Mouse (Mus musculus) forebrain, postnatal 0 days (tissue): ENCODE measurements around the gene Gng7. TPM values are rescaled to one million over a fixed set of nuclear protein-coding genes. Genes with fewer than 3 reads are reported as not detected.

Source experiments
- ATAC-seq: fragments of 200-750 bp; cut with Nextera tagmentation; 2 replicates; pipeline ENCODE4 v1.8.0; 2017; ENCODE audit warnings: mild to moderate bottlenecking, moderate library complexity
- DNase-seq: peaks from one replicate; pipeline ENCODE4 v3.0.0-alpha.2; 2015
- H3K27ac ChIP-seq: fragments of 300-500 bp; sonication (generic); 2 replicates; pipeline ENCODE4 v1.5.1; 2014; ENCODE audit warnings: low read depth, mild to moderate bottlenecking, antibody characterized with exemption, low read length, moderate library complexity, mixed read lengths
- H3K27me3 ChIP-seq: fragments of 300-500 bp; sonication (generic); 2 replicates; pipeline ENCODE4 v1.6.1; 2014; ENCODE audit warnings: mild to moderate bottlenecking, low read length, mixed read lengths; ENCODE audit not compliant: insufficient read depth
- H3K36me3 ChIP-seq: fragments of 300-500 bp; sonication (generic); 2 replicates; pipeline ENCODE4 v1.6.1; 2014; ENCODE audit warnings: mild to moderate bottlenecking, moderate library complexity; ENCODE audit not compliant: insufficient read depth
- H3K4me1 ChIP-seq: fragments of 300-500 bp; sonication (generic); 2 replicates; pipeline ENCODE4 v1.6.1; 2014; ENCODE audit warnings: antibody characterized with exemption; ENCODE audit not compliant: insufficient read depth
- H3K4me2 ChIP-seq: fragments of 300-500 bp; sonication (generic); 2 replicates; pipeline ENCODE4 v1.6.1; 2014; ENCODE audit warnings: low read depth, mild to moderate bottlenecking, moderate library complexity
- H3K4me3 ChIP-seq: fragments of 300-500 bp; sonication (generic); 2 replicates; pipeline ENCODE4 v1.5.1; 2014; ENCODE audit warnings: low read depth, low read length, mixed read lengths
- H3K9ac ChIP-seq: fragments of 300-500 bp; sonication (generic); 2 replicates; pipeline ENCODE4 v1.6.1; 2014; ENCODE audit warnings: mild to moderate bottlenecking
- H3K9me3 ChIP-seq: fragments of 300-500 bp; sonication (generic); 2 replicates; pipeline ENCODE4 v1.6.1; 2016; ENCODE audit warnings: low read length
- CTCF ChIP-seq: sonication (generic); IDR thresholded peaks from 2 replicates; pipeline ENCODE4 v1.5.1; 2016; ENCODE audit warnings: antibody characterized with exemption, control low read depth, low read depth
- WGBS: fragments of 180-500 bp; shearing (Covaris S2); extraction: QIAGEN DNeasy Blood & Tissue Kit; methylation state at CpG from one replicate; pipeline ENCODE4 v1.1.7; 2014; 5-methylcytosine and 5-hydroxymethylcytosine counted together
- polyA plus RNA-seq: library from polyadenylated mRNA; unstranded; fragments of >200 nt; fragmentation: Nextera tagmentation; extraction: Ambion mirVana; gene quantifications from 2 replicates; pipeline ENCODE4 v1.2.1, GENCODE M21; 2015
- total RNA-seq: library from RNA; depleted of rRNA; stranded (reverse); fragments of >200 nt; gene quantifications from 2 replicates; pipeline ENCODE4 v1.2.3, GENCODE M21; 2014

Gene Gng7
- total and polyA plus RNA-seq, 2 experiments from 2014 or later, result 64.5 to 85.7 TPM

DNA sequence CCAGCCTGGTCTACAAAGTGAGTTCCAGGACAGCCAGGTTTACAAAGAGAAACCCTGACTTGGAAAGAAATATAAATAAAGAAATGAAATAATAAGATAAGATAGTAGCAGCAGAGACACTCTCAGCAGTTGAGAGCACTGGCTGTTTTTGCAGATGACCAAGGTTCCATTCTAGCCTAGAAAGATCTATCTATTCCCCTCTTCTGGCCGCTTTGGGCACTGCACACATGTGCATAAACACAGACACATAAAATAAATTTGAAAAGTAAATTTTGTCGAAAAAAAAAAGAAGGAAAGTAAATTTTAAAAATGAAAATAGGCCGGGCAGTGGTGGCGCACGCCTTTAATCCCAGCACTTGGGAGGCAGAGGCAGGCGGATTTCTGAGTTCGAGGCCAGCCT lies 21.5 kb upstream of the Gng7 start:
- Histone ChIP-seq H3K4me2 (no peak overlapping the region), H3K9me3 (no peaks in the 10 kb centered on the region), H3K27me3 (no peaks in the 10 kb centered on the region), H3K27ac (no peak overlapping the region), H3K4me1 (no peaks in the 10 kb centered on the region; the same call in 1 of the 2 replicates), H3K9ac (no peak overlapping the region), H3K36me3 (peaks cover 11% of the 10 kb centered on the region), H3K4me3 (no peak overlapping the region)
- WGBS, result 79% methylated on average over 7 of the region's 7 CpGs
- peak; percentile 45 for TF ChIP-seq CTCF
- ATAC-seq (no peak), DNase-seq (peak; percentile 25)

DNA sequence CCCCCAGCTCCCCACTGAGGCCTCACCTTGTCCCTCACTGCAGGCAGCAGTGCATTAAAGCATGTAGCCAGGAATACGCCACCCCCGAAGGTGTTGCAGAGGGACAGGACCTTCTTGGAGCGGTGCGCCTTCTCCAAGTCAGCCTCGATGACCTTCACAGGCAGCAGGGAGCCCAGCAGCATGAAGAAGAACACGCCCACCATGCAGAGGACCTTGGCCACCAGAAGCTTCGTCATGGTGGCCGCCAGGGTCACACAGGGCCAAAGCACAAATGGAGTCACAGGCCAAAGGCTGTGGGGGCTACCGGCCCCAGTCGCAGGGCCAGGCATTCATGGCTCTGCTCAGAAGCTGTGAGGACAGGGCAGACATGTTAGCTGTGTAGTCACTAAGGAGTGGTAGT lies 18.8 kb upstream of the Gng7 start:
- H3K4me3 ChIP-seq, result no peak overlapping the region
- no peak overlapping the region for H3K27ac ChIP-seq
- peaks cover 26% of the 10 kb centered on the region for H3K36me3 ChIP-seq
- no peaks in the 10 kb centered on the region; the same call in 1 of the 2 replicates for H3K4me1 ChIP-seq
- no peaks in the 10 kb centered on the region for H3K27me3 ChIP-seq
- TF ChIP-seq CTCF, result no peak
- no peak for ATAC-seq
- H3K4me2 ChIP-seq, result no peak overlapping the region
- H3K9me3 ChIP-seq, result no peaks in the 10 kb centered on the region
- no peak overlapping the region for H3K9ac ChIP-seq
- DNase-seq, result no peak
- 87% methylated on average over 10 of the region's 10 CpGs for WGBS

GRCm38 (mm10) chr10:81029031-81029430 lies 14.3 kb upstream of the Gng7 start:
- ATAC-seq, result no peak
- Histone ChIP-seq H3K27ac (no peak overlapping the region), H3K36me3 (peaks cover 26% of the 10 kb centered on the region), H3K4me3 (no peak overlapping the region), H3K27me3 (no peaks in the 10 kb centered on the region), H3K9me3 (no peaks in the 10 kb centered on the region), H3K9ac (no peak overlapping the region), H3K4me1 (peaks cover 4% of the 10 kb centered on the region; the same call in 1 of the 2 replicates), H3K4me2 (no peak overlapping the region)
- 59% methylated on average over 10 of the region's 10 CpGs for WGBS
- no peak for DNase-seq
- TF ChIP-seq CTCF, result no peak

- no peak for DNase-seq
- Histone ChIP-seq H3K36me3 (peaks cover 26% of the 10 kb centered on the region), H3K9me3 (no peaks in the 10 kb centered on the region), H3K9ac (no peak overlapping the region), H3K27ac (no peak overlapping the region), H3K4me1 (peaks cover 4% of the 10 kb centered on the region; the same call in 1 of the 2 replicates), H3K27me3 (no peaks in the 10 kb centered on the region), H3K4me2 (no peak overlapping the region), H3K4me3 (no peak overlapping the region)
- ATAC-seq, result no peak
- no peak for TF ChIP-seq CTCF
These were observed 13.5 kb upstream of the Gng7 start for GRCm38 (mm10) chr10:81028219-81028618.

- DNase-seq, result no peak
- no peak overlapping the region for H3K27ac ChIP-seq
- H3K9me3 ChIP-seq, result no peaks in the 10 kb centered on the region
- no peak for TF ChIP-seq CTCF
- peaks cover 4% of the 10 kb centered on the region; the same call in 1 of the 2 replicates for H3K4me1 ChIP-seq
- H3K9ac ChIP-seq, result no peak overlapping the region
- H3K36me3 ChIP-seq, result peaks cover 20% of the 10 kb centered on the region
- H3K27me3 ChIP-seq, result no peaks in the 10 kb centered on the region; the same call in 1 of the 2 replicates
- no peak overlapping the region for H3K4me2 ChIP-seq
- WGBS, result 73% methylated on average over 4 of the region's 4 CpGs
- H3K4me3 ChIP-seq, result no peak overlapping the region
- no peak for ATAC-seq
These were observed 12.6 kb upstream of the Gng7 start for GRCm38 (mm10) chr10:81027331-81027730.

DNA sequence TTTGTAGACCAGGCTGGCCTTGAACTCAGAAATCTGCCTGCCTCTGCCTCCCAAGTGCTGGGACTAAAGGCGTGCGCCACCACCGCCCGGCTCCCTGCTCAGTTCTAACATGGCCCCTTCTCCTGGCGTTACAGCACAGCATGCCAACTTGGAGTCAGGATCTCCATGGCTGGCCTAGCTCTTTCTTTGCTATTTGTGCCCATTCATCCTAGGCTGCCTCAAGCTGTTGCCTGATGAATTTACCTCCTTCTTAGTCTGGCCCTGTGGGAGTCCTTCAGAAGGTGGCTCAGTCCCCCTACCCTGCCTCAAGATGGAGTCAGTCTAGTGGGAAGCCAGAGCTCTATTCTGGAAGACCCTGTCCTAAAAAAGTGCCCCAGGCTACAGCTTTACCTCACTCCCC lies 12.1 kb upstream of the Gng7 start:
- Histone ChIP-seq H3K4me2 (no peak overlapping the region), H3K27ac (no peak overlapping the region), H3K4me3 (no peak overlapping the region), H3K27me3 (no peaks in the 10 kb centered on the region; the same call in 1 of the 2 replicates), H3K4me1 (peaks cover 4% of the 10 kb centered on the region; the same call in 1 of the 2 replicates), H3K36me3 (peaks cover 20% of the 10 kb centered on the region), H3K9ac (no peak overlapping the region), H3K9me3 (no peaks in the 10 kb centered on the region)
- WGBS, result 94% methylated on average over 5 of the region's 5 CpGs
- no peak for DNase-seq
- TF ChIP-seq CTCF, result no peak
- ATAC-seq, result no peak

GRCm38 (mm10) chr10:81025639-81026275 lies 11.0 kb upstream of the Gng7 start, which contains the start of gene Diras1:
Diras1 (minus strand) TSS chr10:81025662.
- Histone ChIP-seq H3K27ac (peak within 1 kb of the TSS; percentile 64), H3K4me3 (peak within 1 kb of the TSS; percentile 45), H3K9ac (peak within 1 kb of the TSS; percentile 77), H3K36me3 (peaks cover 14% of the 10 kb centered on the region), H3K4me2 (peak within 1 kb of the TSS; percentile 93), H3K27me3 (no peaks in the 10 kb centered on the region; the same call in 1 of the 2 replicates), H3K4me1 (peaks cover 4% of the 10 kb centered on the region; the same call in 1 of the 2 replicates), H3K9me3 (no peaks in the 10 kb centered on the region)
- DNase-seq, result peak; percentile 50
- peak; percentile 63 for ATAC-seq
- WGBS, result 40% methylated on average over 12 of the region's 12 CpGs
- peak; percentile 53 for TF ChIP-seq CTCF
